14 mouse cellular contexts compared by ENCODE assay signal in the genomic region with DNA sequence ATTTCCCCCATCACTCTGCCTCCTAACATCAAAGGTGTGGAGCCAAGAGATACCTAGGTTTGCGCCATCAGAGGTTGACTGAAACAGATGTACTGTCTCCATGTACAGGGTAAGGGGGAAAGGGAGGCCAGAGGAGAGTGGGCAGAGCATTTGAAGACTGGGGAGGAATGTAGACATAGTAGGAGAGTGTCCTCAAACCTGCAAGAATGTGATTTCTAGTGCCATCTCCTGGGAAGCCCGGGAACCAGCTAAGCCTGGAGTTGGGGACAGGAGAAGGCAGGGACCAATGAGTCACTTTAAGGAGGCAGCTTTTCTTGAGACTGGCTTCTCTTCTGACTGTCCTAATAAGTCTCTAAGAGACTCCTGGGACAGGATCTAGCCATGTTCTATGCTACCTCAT. TPM values are rescaled to one million over a fixed set of nuclear protein-coding genes. Genes with fewer than 3 reads are reported as not detected.
DNase-seq lines count a peak whose midpoint lies in the region; ATAC-seq and TF ChIP-seq lines count a peak whose summit lies in the region.
"Had no signal": no experiment of that assay in that cellular context is flagged by ENCODE, and none has a peak within 500 bp of the region (broad histone marks: within the 10 kb centered on the region; RNA-seq: fewer than 3 reads in every experiment).

No protein-coding gene starts in this region.

- 57% methylated on average over 2 of the region's 2 CpGs for WGBS in forebrain, postnatal 0 days
- WGBS in forebrain, embryonic 11.5 days = 66% methylated on average over 2 of the region's 2 CpGs
- WGBS in kidney, embryonic 14.5 days = 68% methylated on average over 2 of the region's 2 CpGs
- 83% methylated on average over 2 of the region's 2 CpGs for WGBS in midbrain, postnatal 0 days
- 68% methylated on average over 2 of the region's 2 CpGs for WGBS in midbrain, embryonic 11.5 days
- 50% methylated on average over 2 of the region's 2 CpGs for WGBS in liver, embryonic 12.5 days (ENCODE audit: insufficient replicate concordance)

- peak; percentile 45 for TF ChIP-seq CTCF in forebrain, postnatal 0 days (IDR thresholded peaks at IDR 0.05; ENCODE audit: low read depth)
- peak; percentile 38 for TF ChIP-seq CTCF in midbrain, postnatal 0 days (IDR thresholded peaks at IDR 0.05)

- ATAC-seq in forebrain, postnatal 0 days = no peak
- no peak for ATAC-seq in forebrain, embryonic 11.5 days (replicated peaks; ENCODE audit: low FRiP score)
- ATAC-seq in kidney, embryonic 14.5 days (ENCODE audit: low FRiP score, low TSS enrichment) = no peak
- ATAC-seq in midbrain, postnatal 0 days (ENCODE audit: low FRiP score) = no peak
- ATAC-seq in midbrain, embryonic 11.5 days (ENCODE audit: low FRiP score) = no peak
- ATAC-seq in liver, embryonic 12.5 days = no peak
- ATAC-seq: inflammation-experienced regulatory T-cells, adult 6 months had no signal

- no peak overlapping the region for H3K9ac ChIP-seq in forebrain, postnatal 0 days
- H3K9ac ChIP-seq in forebrain, embryonic 11.5 days (ENCODE audit: low read length) = no peak overlapping the region
- no peak overlapping the region for H3K9ac ChIP-seq in kidney, embryonic 14.5 days (ENCODE audit: low read depth, low read length)
- H3K9ac ChIP-seq in midbrain, postnatal 0 days (replicated peaks; ENCODE audit: low read length, poor library complexity, severe bottlenecking) = no peak overlapping the region
- H3K9ac ChIP-seq in midbrain, embryonic 11.5 days (ENCODE audit: low read length) = no peak overlapping the region
- H3K9ac ChIP-seq in liver, embryonic 12.5 days = no peak overlapping the region
- H3K9ac ChIP-seq: forebrain, embryonic 12.5 days had no signal

- no peak for DNase-seq in forebrain, postnatal 0 days
- DNase-seq in forebrain, embryonic 11.5 days (ENCODE audit: low spot score) = no peak
- peak; percentile 12 for DNase-seq in kidney, postnatal 14 days
- DNase-seq in midbrain, postnatal 0 days (ENCODE audit: low spot score) = no peak
- no peak for DNase-seq in midbrain, embryonic 11.5 days (ENCODE audit: low spot score, missing footprints)
- peak; percentile 16 for DNase-seq in right cerebral cortex, postnatal 25 days
- DNase-seq: gastrocnemius, postnatal 25 days; heart, postnatal 10 days; layer of hippocampus, adult 9-11 months; liver had no signal

- H3K27ac ChIP-seq in forebrain, postnatal 0 days (ENCODE audit: low read depth, low read length) = no peak overlapping the region
- H3K27ac ChIP-seq in forebrain, embryonic 11.5 days (ENCODE audit: low read depth, low read length) = no peak overlapping the region
- H3K27ac ChIP-seq in kidney, embryonic 14.5 days (ENCODE audit: low read depth, low read length) = no peak overlapping the region
- no peak overlapping the region for H3K27ac ChIP-seq in midbrain, postnatal 0 days (ENCODE audit: low read depth, low read length)
- no peak overlapping the region for H3K27ac ChIP-seq in midbrain, embryonic 11.5 days (ENCODE audit: low read depth, low read length)
- H3K27ac ChIP-seq in liver, embryonic 12.5 days = no peak overlapping the region
- H3K27ac ChIP-seq: forebrain, embryonic 12.5 days had no signal

- H3K9me3 ChIP-seq in forebrain, postnatal 0 days (ENCODE audit: low read length) = no peaks in the 10 kb centered on the region
- no peaks in the 10 kb centered on the region for H3K9me3 ChIP-seq in forebrain, embryonic 11.5 days (ENCODE audit: control insufficient read depth, low read length)
- peaks cover 6% of the 10 kb centered on the region; the same call in 1 of the 2 replicates for H3K9me3 ChIP-seq in kidney, embryonic 14.5 days (ENCODE audit: control insufficient read depth, low read length)
- no peaks in the 10 kb centered on the region for H3K9me3 ChIP-seq in midbrain, postnatal 0 days (ENCODE audit: low read length)
- peaks cover 2% of the 10 kb centered on the region; the same call in 1 of the 2 replicates for H3K9me3 ChIP-seq in midbrain, embryonic 11.5 days (ENCODE audit: control insufficient read depth, low read length)
- no peaks in the 10 kb centered on the region for H3K9me3 ChIP-seq in liver, embryonic 12.5 days (replicated peaks)
- H3K9me3 ChIP-seq: forebrain, embryonic 12.5 days had no signal

- H3K4me1 ChIP-seq in forebrain, postnatal 0 days (ENCODE audit: insufficient read depth) = no peaks in the 10 kb centered on the region
- no peaks in the 10 kb centered on the region for H3K4me1 ChIP-seq in forebrain, embryonic 11.5 days (replicated peaks; ENCODE audit: control insufficient read depth, insufficient read depth, low read length)
- H3K4me1 ChIP-seq in kidney, embryonic 14.5 days (ENCODE audit: control insufficient read depth, insufficient read depth, low read length) = no peaks in the 10 kb centered on the region
- no peaks in the 10 kb centered on the region for H3K4me1 ChIP-seq in midbrain, postnatal 0 days (ENCODE audit: insufficient read depth, low read length)
- H3K4me1 ChIP-seq in midbrain, embryonic 11.5 days (ENCODE audit: control insufficient read depth, insufficient read depth, low read length) = no peaks in the 10 kb centered on the region
- H3K4me1 ChIP-seq in liver, embryonic 12.5 days = no peaks in the 10 kb centered on the region
- H3K4me1 ChIP-seq: forebrain, embryonic 12.5 days had no signal

- no peak overlapping the region for H3K4me3 ChIP-seq in forebrain, postnatal 0 days (ENCODE audit: low read depth, low read length)
- no peak overlapping the region for H3K4me3 ChIP-seq in forebrain, embryonic 11.5 days (ENCODE audit: low read depth, low read length)
- H3K4me3 ChIP-seq in kidney, embryonic 14.5 days (ENCODE audit: low read length) = no peak overlapping the region
- no peak overlapping the region for H3K4me3 ChIP-seq in midbrain, postnatal 0 days (ENCODE audit: low read depth, low read length)
- no peak overlapping the region for H3K4me3 ChIP-seq in midbrain, embryonic 11.5 days (ENCODE audit: low read depth, low read length)
- no peak overlapping the region for H3K4me3 ChIP-seq in liver, embryonic 12.5 days
- H3K4me3 ChIP-seq: forebrain, embryonic 12.5 days had no signal

- no peaks in the 10 kb centered on the region for H3K27me3 ChIP-seq in forebrain, postnatal 0 days (ENCODE audit: insufficient read depth, low read length)
- no peaks in the 10 kb centered on the region for H3K27me3 ChIP-seq in forebrain, embryonic 11.5 days (ENCODE audit: control insufficient read depth, insufficient read depth, low read length)
- no peaks in the 10 kb centered on the region for H3K27me3 ChIP-seq in kidney, embryonic 14.5 days (ENCODE audit: control insufficient read depth, insufficient read depth, low read length)
- no peaks in the 10 kb centered on the region for H3K27me3 ChIP-seq in midbrain, postnatal 0 days (ENCODE audit: insufficient read depth, low read length)
- H3K27me3 ChIP-seq in midbrain, embryonic 11.5 days (ENCODE audit: control insufficient read depth, insufficient read depth, low read length) = no peaks in the 10 kb centered on the region
- H3K27me3 ChIP-seq in liver, embryonic 12.5 days (replicated peaks) = no peaks in the 10 kb centered on the region
- H3K27me3 ChIP-seq: forebrain, embryonic 12.5 days had no signal

- no peak overlapping the region for H3K4me2 ChIP-seq in forebrain, postnatal 0 days (ENCODE audit: low read depth)
- no peak overlapping the region for H3K4me2 ChIP-seq in forebrain, embryonic 11.5 days (ENCODE audit: low read depth, low read length, severe bottlenecking)
- H3K4me2 ChIP-seq in kidney, embryonic 14.5 days (replicated peaks; ENCODE audit: low read depth, low read length) = no peak overlapping the region
- H3K4me2 ChIP-seq in midbrain, postnatal 0 days (ENCODE audit: low read depth, low read length, poor library complexity, severe bottlenecking) = no peak overlapping the region
- H3K4me2 ChIP-seq in midbrain, embryonic 11.5 days = no peak overlapping the region
- H3K4me2 ChIP-seq in liver, embryonic 12.5 days = no peak overlapping the region
- H3K4me2 ChIP-seq: forebrain, embryonic 12.5 days had no signal

- peaks cover 19% of the 10 kb centered on the region for H3K36me3 ChIP-seq in forebrain, postnatal 0 days (ENCODE audit: insufficient read depth)
- H3K36me3 ChIP-seq in forebrain, embryonic 11.5 days (ENCODE audit: control insufficient read depth, insufficient read depth, low read length) = peaks cover 7% of the 10 kb centered on the region; the same call in 1 of the 2 replicates
- H3K36me3 ChIP-seq in kidney, embryonic 14.5 days (ENCODE audit: control insufficient read depth, insufficient read depth, low read length) = peaks cover 14% of the 10 kb centered on the region
- H3K36me3 ChIP-seq in midbrain, postnatal 0 days (ENCODE audit: insufficient read depth, low read length) = peaks cover 24% of the 10 kb centered on the region
- peaks cover 14% of the 10 kb centered on the region for H3K36me3 ChIP-seq in midbrain, embryonic 11.5 days (ENCODE audit: control insufficient read depth, insufficient read depth, low read length)
- H3K36me3 ChIP-seq in liver, embryonic 12.5 days = peaks cover 26% of the 10 kb centered on the region

RNA-seq across cellular contexts. Expression of gene Mettl13, which starts 18.7 kb away (rescaled TPM):
- 12.7 and 17.0 TPM in 2 replicates for total RNA-seq in forebrain, postnatal 0 days (2014; rRNA removed)
- polyA plus RNA-seq in forebrain, postnatal 0 days (2015; fragmentation: Nextera tagmentation; extraction: Ambion mirVana) = 12.0 and 15.2 TPM in 2 replicates
- polyA plus RNA-seq in forebrain, embryonic 11.5 days (2014; fragmentation: Nextera tagmentation; extraction: Ambion mirVana) = 20.5 and 23.1 TPM in 2 replicates
- polyA plus RNA-seq in kidney, embryonic 14.5 days (2014; fragmentation: Nextera tagmentation; extraction: Ambion mirVana) = 9.8 and 19.3 TPM in 2 replicates
- 10.9 and 11.8 TPM in 2 replicates for total RNA-seq in midbrain, postnatal 0 days (2014; rRNA removed)
- polyA plus RNA-seq in midbrain, postnatal 0 days (2015; fragmentation: Nextera tagmentation; extraction: Ambion mirVana) = 12.1 and 12.2 TPM in 2 replicates
- 12.7 and 13.9 TPM in 2 replicates for polyA plus RNA-seq in midbrain, embryonic 11.5 days (2014; fragmentation: Nextera tagmentation; extraction: Ambion mirVana)
- 20.9 and 22.7 TPM in 2 replicates for polyA plus RNA-seq in liver, embryonic 12.5 days (2016; fragmentation: Nextera tagmentation; extraction: Ambion mirVana)

RNA-seq across cellular contexts. Expression of gene Vamp4, which starts 40.7 kb away (rescaled TPM):
- 34.9 and 40.0 TPM in 2 replicates for total RNA-seq in forebrain, postnatal 0 days (2014; rRNA removed)
- polyA plus RNA-seq in forebrain, postnatal 0 days (2015; fragmentation: Nextera tagmentation; extraction: Ambion mirVana) = 64.0 and 79.1 TPM in 2 replicates
- 51.2 and 64.3 TPM in 2 replicates for polyA plus RNA-seq in forebrain, embryonic 11.5 days (2014; fragmentation: Nextera tagmentation; extraction: Ambion mirVana)
- polyA plus RNA-seq in kidney, embryonic 14.5 days (2014; fragmentation: Nextera tagmentation; extraction: Ambion mirVana) = 53.6 and 55.5 TPM in 2 replicates
- total RNA-seq in midbrain, postnatal 0 days (2014; rRNA removed) = 25.5 and 29.2 TPM in 2 replicates
- 69.0 and 74.7 TPM in 2 replicates for polyA plus RNA-seq in midbrain, postnatal 0 days (2015; fragmentation: Nextera tagmentation; extraction: Ambion mirVana)
- 64.4 and 68.2 TPM in 2 replicates for polyA plus RNA-seq in midbrain, embryonic 11.5 days (2014; fragmentation: Nextera tagmentation; extraction: Ambion mirVana)
- polyA plus RNA-seq in liver, embryonic 12.5 days (2016; fragmentation: Nextera tagmentation; extraction: Ambion mirVana) = 19.6 and 19.7 TPM in 2 replicates

RNA-seq across cellular contexts. Expression of gene Dnm3, which starts 51.8 kb away (rescaled TPM):
- 60.4 and 74.4 TPM in 2 replicates for total RNA-seq in forebrain, postnatal 0 days (2014; rRNA removed)
- polyA plus RNA-seq in forebrain, postnatal 0 days (2015; fragmentation: Nextera tagmentation; extraction: Ambion mirVana) = 27.5 and 45.3 TPM in 2 replicates
- 7.2 TPM in 2 replicates for polyA plus RNA-seq in forebrain, embryonic 11.5 days (2014; fragmentation: Nextera tagmentation; extraction: Ambion mirVana)
- polyA plus RNA-seq in kidney, embryonic 14.5 days (2014; fragmentation: Nextera tagmentation; extraction: Ambion mirVana) = 5.1 and 6.5 TPM in 2 replicates
- total RNA-seq in midbrain, postnatal 0 days (2014; rRNA removed) = 88.5 and 108 TPM in 2 replicates
- 55.8 and 67.0 TPM in 2 replicates for polyA plus RNA-seq in midbrain, postnatal 0 days (2015; fragmentation: Nextera tagmentation; extraction: Ambion mirVana)
- polyA plus RNA-seq in midbrain, embryonic 11.5 days (2014; fragmentation: Nextera tagmentation; extraction: Ambion mirVana) = 5.6 and 5.9 TPM in 2 replicates
- polyA plus RNA-seq in liver, embryonic 12.5 days (2016; fragmentation: Nextera tagmentation; extraction: Ambion mirVana) = 1.1 and 1.6 TPM in 2 replicates

Comparison
In these comparisons a context has a peak if more than half of its experiments do, and no peak if none do; other contexts are left out.
1. DNase-seq: peak in kidney, postnatal 14 days (single experiment) and right cerebral cortex, postnatal 25 days (single experiment); none in forebrain, postnatal 0 days (single experiment), forebrain, embryonic 11.5 days (single experiment), midbrain, postnatal 0 days (single experiment) and midbrain, embryonic 11.5 days (single experiment).